Mouse (Mus musculus) right cerebral cortex, postnatal 25 days (tissue): ENCODE data around the gene Srrm4.
A peak's percentile ranks its signal among the peaks of the same experiment; 100 is the strongest.

ENCODE experiments used
- DNase-seq: peaks from one replicate; pipeline ENCODE4 v3.0.0; 2022

Srrm4 gene

DNA sequence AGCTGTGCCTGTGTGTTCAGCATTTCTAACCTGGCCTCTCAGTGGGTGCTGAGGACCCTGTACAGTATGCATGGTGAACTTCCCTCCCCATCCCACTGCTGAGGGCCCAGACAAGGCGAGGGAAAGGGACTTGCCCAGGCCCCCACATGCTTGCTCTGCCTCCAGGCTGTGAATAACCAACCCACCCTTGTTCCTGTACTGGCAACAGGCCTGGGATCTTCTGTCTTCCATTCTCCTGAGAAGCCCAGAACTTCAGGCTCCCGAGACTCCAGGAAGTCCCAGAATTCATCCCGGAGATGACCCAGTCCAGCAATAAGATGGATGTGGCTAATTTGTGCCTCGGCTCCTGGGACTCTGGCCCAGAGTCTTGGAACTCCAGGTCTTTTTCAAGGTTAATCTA lies 105.5 kb downstream of the Srrm4 start:
- no peak for DNase-seq

DNA sequence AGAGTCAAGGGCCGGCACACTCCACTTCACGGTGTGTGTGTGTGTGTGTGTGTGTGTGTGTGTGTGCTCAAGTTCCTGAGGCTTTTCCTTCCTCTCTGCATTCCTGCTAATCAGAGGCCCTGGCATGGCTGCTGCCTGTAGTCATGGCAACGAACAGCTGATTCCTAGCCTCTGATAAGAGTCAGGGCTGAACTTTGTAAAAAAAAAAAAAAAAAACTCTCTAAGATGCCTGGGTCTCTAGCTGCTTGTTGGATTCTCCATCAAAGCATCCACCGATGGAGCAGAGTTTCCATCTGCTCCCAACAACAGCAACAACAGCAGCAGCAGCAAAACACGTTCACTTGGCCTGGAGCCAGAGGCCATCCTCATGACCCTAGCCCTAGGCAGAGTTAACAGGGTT lies 106.5 kb downstream of the Srrm4 start:
- DNase-seq, result no peak

DNA sequence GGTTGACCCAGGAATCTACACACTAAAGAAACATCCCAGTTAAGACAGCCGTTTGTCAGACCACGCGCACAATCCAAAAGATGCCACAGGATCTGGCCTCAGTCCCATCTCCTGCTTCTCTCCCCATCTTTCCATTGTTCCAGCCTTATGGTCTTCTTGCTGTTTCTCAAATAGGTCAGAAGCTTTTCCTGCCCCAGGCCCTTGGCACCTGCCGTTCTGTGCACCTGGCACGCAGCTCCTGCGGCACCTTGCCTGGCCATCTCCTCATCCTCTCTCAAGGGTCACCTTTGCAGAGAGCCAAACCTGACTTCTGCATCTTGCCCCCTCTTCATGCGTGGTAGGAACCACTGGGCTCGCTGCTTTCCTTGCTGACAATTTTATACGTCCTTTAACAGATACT lies 107.4 kb downstream of the Srrm4 start:
- DNase-seq, result no peak

- no peak for DNase-seq
Measured at GRCm38 (mm10) chr5:116478607-116479371, 112.8 kb downstream of the Srrm4 start.

GRCm38 (mm10) chr5:116476006-116476405 lies 115.6 kb downstream of the Srrm4 start:
- no peak for DNase-seq

- DNase-seq, result no peak
Measured at GRCm38 (mm10) chr5:116461354-116462042, 130.1 kb downstream of the Srrm4 start.

DNA sequence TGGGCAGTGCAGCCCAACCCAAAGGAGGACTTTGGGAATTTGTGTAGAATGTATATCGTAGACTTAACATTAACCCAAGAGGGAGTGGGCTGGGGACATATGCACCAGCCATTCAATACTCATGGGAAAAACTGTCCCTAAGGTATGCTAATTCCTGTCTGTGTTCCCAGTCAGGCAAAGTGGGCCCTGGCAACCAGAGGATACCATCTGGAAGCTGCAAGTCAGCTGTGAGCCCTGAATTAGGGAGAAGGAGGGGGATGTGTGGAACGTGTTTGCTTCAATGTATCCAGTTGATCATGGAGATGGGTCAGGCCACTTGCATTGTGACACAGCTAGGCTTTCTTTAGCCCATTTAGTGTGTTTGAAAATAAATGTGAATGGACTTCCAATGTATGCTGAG lies 131.6 kb downstream of the Srrm4 start:
- DNase-seq, result peak; percentile 43

DNA sequence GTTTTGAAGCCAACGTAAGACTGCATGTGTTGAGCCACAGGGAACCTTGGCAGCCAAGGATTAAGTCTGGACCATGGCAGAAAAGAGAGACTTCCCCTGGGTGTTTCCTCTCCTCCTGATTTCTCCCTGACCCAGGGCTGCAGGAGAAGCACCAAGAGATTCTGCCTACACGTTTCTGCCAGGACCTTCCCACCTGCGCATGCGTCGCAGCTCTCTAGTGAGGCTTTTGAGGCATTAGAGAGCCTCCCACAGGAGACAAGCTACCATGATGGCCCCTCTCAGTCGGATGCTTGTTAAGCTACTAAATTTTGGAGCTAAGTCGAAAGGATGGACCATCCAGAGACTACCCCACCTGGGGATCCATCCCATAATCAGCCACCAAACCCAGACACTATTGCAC lies 133.8 kb downstream of the Srrm4 start:
- DNase-seq, result no peak

DNA sequence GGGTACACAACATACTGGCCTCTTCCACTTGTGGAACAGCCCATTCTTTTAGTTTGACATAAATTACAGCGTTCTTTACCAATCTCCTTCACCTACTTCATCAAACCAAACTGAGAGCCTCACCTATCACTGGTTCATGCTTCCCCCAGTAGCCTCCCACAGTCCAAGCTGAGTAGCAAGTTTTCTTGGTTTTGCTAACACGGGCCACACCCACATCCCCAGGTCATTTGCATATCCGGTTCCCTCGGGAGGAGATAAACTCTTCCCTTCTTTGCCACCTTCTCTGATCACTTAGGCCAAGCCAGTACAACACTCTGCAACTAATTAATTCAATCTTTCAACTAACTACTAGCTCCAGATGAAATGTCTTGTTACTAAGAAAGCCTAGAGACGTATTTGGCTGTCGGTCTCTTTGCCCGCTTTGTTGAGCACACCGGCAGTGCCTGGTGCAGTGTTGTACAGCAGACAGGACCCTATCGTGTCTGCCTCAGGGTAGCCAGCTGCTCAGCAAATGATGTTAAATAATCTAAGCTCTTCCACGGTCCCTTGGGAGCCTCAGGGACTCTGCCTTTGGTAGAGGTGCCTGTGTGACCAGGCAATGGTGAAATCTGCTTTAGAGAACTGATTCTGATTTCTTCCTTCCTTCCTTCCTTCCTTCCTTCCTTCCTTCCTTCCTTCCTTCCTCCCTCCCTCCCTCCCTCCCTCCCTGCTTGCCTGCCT lies 134.7 kb downstream of the Srrm4 start:
- DNase-seq, result no peak

DNA sequence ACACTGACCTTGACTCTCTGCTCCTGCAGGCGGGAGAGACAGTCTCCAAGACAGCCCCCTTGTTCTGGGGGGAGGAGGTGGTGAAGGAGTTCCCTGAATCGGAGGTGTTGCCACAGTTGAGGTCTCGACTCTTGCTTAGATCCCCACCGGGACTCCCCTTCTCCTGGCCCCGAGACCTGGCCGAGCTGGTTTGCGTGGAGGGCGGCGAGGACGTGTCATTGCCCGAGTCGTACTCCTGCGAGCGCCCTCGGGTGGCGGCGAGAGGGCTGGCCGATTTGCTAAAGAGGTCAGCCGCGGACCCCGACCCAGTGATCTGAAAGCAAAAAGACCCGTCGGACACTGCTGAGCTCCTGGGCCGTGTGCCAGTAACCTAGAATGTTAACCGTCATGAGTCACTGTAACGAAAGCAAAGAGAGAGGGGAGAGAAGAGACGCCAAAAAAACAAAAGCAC lies 138.2 kb downstream of the Srrm4 start:
- DNase-seq, result peak; percentile 45

DNA sequence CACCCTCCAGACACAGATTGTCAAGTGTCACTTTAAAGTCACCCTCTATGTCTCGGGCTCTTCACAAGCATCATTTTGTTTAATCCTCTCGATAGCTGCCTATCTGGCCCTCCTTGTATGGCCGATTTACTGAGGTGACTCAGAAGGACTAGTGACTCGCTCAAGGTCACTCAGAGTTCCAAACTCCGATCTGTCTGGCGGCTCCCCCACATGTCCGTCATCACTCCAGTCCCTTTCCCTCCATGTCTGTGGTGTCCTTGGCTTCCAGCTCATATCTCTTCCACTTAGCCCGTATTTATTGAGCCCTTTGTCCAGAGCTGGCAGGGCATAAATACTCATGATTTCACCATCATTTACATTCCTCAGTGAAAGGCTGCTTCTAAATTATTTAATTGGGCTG lies 140.7 kb downstream of the Srrm4 start:
- no peak for DNase-seq

GRCm38 (mm10) chr5:116449522-116450225 lies 141.9 kb downstream of the Srrm4 start:
- no peak for DNase-seq

DNA sequence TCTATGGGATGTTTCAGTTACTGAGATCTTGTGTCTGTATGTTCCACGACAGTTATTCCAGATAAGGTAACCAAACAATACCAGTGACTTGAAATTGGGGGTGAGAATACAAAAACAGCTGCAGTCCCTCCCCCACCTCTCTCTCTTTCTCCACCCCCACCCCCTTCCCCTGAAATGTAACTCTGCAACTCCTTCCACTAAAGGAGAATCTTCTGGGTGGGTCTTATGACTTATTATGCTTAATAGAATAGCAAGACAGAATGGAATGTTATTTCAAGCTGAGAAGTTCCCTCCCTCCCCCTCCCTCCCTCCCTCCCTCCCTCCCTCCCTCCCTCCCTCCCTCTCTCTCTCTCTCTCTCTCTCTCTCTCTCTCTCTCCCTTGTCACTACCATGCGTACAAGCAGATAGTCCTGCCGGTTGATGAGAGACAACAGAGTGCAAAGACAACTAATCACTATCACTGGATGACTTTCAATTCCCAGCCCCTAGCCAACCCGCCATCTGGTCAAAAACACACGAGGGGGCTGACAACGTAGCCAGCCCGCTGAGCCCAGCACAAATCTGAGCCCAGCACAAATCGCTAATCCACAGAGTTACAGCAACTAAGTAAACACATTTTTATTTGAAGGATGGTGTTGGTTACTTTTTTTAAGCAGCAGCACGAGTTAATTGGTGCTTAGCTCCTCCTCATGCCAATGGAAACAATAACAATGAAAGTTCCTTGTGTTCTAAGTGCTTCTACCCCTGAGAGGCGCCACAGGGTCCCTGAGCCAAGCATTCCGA lies 143.0 kb downstream of the Srrm4 start:
- DNase-seq, result no peak

- no peak for DNase-seq
Measured at GRCm38 (mm10) chr5:116447821-116448350, 143.7 kb downstream of the Srrm4 start.

GRCm38 (mm10) chr5:116446552-116446951 lies 145.1 kb downstream of the Srrm4 start:
- no peak for DNase-seq

DNA sequence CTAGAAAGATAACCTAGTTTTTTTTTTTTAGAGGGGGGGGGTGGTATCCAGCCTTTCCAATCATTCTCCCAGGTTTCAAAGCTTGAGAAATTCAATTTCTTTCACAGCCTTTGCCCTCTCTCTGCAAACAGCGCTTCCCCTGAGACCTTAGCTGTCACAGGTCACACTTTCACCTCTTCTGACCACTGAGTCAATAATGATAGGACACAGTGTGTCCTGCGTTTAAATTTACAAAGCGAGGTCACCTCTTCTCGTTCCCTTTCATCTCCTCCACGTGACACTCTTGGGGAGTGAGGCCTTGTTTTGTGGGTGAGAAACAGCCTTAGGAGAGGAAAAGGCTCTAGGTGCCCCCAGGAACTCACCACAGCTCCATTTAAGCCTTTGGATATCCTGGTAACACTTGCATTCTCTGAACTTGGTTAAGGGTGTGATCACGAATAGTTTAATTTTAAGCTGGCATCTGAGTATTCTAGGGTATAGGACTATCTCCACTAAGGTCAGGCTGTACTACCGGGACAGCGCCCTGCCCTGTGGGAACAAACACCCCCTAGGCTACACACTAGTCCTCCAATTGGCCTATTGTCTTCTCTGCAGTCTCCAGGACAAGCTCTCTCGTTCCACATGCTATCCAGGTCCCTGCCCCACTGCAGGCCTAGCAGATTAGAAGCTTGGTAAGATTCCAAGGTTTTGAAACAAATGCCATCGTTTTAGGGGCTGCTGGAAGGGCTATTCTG lies 145.8 kb downstream of the Srrm4 start:
- no peak for DNase-seq

DNA sequence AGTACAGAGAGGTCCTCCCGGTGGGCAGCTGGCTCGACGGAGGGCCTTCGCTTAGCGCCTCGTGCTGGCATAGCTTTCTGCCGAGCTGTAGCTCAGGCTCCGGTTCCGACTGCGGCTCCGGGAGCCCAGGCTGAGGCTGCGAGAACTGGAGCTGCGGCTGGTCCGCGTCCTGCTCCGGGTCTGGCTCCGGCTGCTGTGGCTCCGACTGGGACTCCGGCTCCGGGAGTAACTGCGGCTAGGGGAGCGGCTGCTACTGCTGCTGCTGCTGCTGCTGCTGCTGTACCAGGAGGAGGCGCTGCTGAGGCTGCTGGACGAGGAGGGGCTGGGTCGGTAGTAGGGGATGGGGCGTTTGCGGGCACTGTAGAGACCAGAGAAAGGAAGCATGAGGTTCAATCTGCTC lies 147.1 kb downstream of the Srrm4 start:
- DNase-seq, result peak; percentile 36

DNA sequence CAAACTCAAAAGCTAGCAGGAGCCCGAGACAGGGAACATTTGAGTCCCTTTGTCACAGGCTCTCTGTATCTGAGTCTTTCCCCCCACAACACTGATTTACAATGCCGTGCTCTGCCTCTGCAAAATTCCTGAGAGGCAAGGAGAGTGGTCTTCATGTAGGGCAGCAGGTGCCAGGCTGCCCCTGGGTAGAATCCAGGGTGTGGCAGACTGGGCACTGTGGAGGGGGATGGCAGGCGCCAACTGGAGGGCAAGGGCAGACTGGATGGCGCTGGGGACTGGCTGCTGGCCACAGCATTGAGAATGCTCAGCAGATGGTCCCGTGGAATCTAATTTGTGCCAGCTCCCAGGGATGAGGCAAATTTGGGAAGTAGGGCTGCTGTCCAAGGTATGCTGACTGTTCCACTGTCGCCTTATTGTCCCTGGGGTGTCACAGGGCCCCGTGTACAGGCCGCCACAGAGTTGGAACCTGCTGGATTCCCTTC lies 148.1 kb downstream of the Srrm4 start:
- DNase-seq, result peak; percentile 70

GRCm38 (mm10) chr5:116442697-116443458 lies 148.7 kb downstream of the Srrm4 start:
- DNase-seq, result peak; percentile 70

- peak; percentile 60 for DNase-seq
Measured at GRCm38 (mm10) chr5:116440251-116440650, 151.4 kb downstream of the Srrm4 start.
